Mouse (Mus musculus) heart, postnatal 10 days (tissue): ENCODE measurements at regions not wholly inside any gene's neighbourhood (a gene's known extent, or its start where the extent isn't known, plus 50 kb on each side); places are given as distances from the start of the nearest gene placed in this dataset.
A peak's percentile ranks its signal among the peaks of the same experiment; 100 is the strongest.

ENCODE experiments used
- DNase-seq, 2 experiments: peaks; one replicate each; pipeline ENCODE4 v3.0.0; 2021
- intact Hi-C: fragments of 180-260 bp; cut with DNase I; formaldehyde crosslinking; loops from one replicate; pipeline ENCODE4 v1.15.1; 2025

DNA sequence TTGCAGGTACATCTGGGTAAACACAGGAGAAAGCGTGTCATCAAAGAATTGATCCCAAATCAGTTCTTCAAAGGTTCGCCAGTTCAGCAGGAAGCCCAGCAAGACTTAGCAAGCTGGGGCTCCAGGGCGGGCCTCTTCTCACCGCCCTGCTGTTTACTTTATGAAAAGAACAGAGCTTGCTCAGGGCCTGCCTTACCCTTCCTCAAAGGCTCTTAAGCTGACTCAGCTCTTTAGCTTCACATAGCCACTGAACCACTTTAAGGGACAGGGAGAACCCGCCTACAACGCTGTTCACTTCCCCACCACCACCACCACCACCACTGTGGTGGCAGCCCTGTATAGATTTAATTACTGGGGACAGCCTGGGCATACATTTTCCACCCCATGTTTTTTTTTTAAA is 148.5 kb downstream of the Clic5 start:
- intact Hi-C loops, result no loop called here
- DNase-seq, result no peak

DNA sequence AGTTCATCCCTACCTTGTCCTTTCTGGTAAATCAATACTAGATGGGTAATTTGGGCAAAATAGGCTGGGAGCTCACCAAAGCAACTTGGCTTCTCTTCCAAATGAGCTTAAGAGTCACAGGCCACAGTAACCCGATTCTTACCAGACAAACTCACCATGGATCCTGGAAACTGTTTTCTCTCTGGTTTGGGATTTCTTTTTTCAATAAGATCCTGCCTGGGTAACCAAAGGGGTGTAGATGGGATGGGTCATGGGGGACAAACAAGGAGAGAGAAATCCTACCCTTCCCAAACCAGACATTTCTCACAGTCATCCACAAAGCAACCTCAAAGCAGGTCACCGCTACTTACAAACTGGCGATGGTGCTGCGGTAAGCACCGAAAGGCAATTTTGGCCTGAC is 148.9 kb downstream of the Clic5 start:
- DNase-seq, result no peak
- intact Hi-C loops, result no loop called here

DNA sequence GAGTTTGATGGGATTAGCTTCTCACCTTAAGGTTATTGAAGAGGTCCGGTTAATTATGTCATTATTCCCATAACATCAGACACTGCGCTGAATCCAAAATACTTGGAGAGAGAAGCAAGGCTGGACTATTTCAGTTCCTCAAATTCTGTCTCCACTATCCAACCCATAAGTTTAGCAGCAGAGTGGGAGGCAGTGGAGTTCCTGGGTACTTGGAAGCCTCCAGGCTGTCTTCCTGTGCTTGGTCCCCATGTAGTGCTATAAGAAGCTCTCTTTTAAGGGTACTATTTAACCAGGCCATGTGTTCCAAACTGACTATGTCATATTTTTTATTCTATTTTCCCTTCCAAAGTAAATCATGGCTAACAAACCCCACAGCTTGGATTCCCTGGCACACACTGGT is 156.2 kb downstream of the Clic5 start:
- intact Hi-C loops, result no loop called here

DNA sequence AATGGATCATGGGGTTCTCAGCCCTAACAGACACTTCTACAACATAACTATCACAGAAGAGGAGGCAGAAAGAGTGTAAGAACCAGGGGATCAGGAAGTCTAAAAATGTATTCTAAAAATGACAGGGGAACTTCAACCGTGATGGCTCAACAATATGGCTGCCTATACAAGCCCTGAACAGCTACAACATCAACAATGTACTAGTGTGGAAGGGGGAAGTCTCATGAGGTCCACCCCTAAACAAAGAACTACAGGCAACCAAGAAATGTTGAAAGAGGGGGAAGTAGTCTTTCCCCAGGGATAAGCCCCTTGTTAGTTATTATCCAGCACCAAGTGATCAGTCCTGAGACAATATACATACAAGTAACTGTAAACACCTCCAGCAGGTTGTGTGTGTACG is 157.0 kb downstream of the Clic5 start:
- DNase-seq, result no peak
- intact Hi-C loops, result loop anchor here (5.0 kb wide), 1 partner anchor 43 kb away; no protein-coding TSS in a partner anchor

More for the DNA sequence above, 156.2 kb downstream of the Clic5 start:
- no peak for DNase-seq

DNA sequence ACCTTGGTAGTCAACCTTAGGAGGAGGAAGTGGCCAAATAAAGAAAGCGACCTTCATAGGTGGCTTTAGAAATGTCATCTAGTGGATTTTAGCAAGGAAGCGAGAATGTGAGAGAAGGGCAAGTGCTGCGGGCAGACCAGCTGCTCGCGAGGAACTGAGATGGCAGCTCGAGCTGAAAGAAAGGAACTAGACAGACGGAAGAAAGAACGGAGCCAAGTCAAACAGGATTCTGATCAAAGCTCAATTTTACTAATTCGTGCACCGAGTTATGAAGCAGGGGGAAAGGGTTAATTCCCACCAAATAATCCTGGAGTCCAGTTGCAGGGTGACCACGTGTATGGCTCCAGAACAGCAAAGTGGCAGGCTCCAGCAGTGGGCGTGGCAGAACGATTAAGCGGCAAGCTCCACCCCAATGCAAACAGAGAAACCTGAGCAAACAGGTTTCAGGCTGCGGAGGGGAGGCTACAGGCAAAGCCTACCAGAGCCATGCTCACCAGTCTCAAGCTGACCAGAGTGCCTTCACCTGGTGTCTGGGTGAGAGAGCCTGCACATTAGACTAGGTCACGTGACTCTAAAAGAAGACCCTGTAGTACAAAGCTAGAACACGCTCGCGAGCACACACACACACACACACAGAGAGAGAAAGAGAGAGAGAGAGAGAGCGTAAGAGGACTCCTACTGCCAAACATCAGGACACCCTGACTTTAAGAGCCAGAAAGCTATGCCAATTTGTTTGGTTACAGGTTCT is 162.0 kb downstream of the Clic5 start:
- intact Hi-C loops, result no loop called here
- no peak for DNase-seq

DNA sequence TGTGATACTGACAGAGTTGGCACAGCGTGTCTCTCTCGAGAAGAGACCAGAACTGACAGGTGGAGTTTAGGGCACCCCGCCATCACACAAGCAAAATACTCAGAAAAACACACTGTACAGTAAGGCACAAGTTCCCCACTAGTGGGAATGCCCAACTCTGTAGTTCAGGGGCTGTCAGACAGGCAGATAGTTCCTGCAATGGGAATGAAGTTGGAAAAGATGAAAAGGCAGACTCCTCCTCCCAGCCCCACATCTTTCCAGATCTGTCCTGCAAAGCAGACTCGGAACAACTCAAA is 162.5 kb downstream of the Clic5 start:
- intact Hi-C loops, result no loop called here

DNA sequence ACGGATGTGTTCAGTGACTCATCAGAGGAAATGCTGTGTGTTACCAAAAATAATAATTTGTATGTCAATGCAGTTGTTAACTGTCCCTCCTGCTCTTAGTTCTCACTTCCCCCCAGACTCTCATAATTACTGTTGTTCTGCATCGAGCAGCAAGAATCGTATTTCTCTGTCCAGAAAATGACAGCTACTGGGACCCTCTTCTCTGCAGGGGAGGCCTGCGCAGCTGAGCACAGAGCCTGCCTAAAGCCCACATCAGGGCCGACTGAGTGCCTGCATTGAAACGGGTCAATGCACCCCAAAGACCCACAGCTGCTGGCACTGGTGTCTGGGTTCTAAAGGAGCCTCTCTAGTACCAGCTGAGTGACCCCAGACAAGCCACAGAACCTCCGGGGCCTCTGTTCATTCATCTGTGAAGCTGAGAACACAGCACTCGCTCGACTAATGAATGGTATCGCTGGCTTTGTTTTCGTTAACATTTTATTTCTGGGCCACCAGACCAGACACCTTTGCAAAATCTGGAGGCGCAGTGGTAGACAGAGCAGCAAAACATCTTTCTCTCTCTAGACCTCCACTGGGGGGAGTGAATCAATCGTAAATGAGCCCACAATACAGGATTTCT is 163.2 kb downstream of the Clic5 start:
- intact Hi-C loops, result no loop called here
- DNase-seq, result no peak

More for the DNA sequence above, 162.5 kb downstream of the Clic5 start:
- no peak for DNase-seq

DNA sequence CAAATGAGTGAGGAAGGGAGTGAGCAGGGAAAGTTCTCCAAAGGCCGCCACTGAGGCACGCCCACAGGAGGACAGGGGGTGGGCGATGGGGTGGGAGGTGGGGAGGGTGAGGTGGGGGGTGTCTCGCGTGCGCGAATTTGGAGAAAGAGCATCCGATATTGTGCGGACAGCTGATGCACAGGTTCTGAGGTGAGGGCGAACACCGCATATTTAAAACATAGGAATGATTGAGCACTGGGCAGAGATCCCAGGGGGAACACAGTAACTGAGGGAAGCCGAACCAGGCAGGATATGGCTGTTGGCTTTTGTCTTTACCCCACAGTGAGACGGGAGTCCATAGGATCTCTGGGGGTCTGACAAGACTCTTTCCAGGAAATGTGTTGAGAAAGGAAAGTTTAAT is 163.8 kb downstream of the Clic5 start:
- intact Hi-C loops, result no loop called here
- no peak for DNase-seq

DNA sequence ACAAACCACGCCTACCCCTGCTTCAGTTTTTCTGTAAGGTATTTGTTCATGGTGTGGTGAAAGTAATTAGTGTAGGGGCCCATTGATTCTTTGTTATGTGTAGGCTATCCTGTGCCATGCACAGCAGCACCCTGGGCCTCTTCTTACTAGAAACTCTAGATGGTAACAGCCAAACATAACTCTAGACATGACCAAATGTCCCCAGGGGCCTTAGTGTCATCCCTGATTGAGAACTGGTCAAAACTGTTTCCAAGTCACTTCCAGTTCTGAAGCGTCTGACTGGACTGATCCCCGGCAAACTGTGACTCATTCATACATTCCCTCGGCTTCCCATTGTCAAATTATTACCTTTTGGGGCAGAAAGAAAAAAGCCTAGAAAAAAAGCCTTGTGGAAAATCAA is 174.7 kb downstream of the Clic5 start:
- intact Hi-C loops, result no loop called here

DNA sequence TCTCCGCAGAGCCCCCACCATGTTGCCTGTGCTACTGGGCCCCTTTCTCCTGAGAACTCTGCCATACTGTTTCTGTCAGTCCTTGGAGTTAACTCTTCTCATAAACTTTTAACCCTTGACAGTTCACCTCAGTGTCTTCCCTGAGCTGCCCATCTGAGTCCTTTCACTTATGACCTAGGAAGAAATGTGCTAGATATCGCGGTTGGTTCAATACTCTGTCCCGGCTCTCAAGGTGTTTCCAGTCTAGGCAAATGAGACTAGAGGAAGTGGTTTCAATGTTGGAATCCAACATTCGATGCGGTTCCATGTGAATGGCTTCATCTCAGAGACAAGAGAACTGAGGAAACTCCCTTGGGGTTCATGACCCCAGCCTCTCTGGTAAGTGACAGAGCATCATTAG is 176.1 kb downstream of the Clic5 start:
- no peak for DNase-seq
- intact Hi-C loops, result no loop called here

More for the DNA sequence above, 174.7 kb downstream of the Clic5 start:
- no peak for DNase-seq

DNA sequence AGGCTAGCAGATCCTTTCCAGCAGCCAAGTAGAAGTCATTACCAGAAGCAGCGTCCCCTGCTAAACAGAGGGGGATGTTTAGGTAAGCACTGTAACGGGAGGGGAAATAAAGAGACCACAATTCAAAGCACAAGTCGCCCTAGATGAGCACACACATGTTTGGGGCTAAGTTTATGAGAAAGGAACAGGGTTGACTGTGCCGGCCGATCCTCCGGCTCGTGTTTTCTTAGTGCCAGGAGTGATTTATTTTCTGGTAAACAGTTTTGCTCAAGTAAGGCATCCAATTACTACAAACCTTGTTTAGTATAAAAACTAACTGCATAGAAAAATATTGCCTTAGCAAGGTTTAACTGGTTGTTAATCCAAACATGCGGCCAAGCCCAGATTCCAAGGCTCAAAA is 178.1 kb downstream of the Clic5 start:
- no peak for DNase-seq
- intact Hi-C loops, result no loop called here

DNA sequence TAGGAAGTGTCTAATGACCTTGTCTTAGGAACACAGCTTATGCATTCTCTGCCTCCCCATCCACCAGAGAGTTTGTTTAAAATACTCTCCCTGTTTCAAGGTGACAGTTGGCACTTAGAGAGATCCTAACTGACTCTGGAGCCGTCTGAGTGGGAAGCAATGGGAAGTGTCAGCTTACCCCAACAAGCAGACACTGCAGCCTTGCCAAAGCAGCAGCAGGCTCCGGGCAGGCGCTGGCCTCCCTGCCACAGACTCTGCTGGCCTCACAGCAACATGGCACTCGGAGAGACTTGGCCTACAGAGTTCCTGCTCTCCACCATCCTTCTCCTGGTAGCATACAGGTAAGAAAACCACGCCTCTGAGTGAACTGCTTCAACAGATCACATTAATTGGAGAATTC is 179.2 kb downstream of the Clic5 start:
- DNase-seq, result no peak
- intact Hi-C loops, result no loop called here

DNA sequence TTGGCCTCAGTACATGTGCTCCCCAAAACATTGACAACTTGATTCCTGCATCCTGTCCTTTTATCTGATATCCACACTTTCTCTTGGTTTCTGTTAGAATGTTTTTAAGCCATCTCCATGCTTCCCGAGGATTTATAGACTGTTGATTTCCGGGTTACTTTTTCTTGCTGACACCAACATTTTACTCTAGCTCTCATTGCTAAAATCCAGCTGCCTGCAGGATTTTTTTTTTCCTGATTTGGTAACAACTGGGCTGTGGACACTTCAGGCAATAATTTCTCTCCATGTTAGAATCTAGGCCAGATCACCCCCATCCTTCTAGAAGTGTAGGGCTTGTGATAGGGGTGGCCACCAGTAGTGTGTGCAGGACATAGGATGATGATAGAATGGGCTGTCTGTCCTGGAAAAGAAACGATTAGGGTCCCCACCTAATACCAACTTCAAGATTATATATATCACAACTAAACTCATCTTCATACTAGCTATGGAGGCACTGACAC is 182.6 kb downstream of the Clic5 start:
- intact Hi-C loops, result no loop called here
- DNase-seq, result no peak

DNA sequence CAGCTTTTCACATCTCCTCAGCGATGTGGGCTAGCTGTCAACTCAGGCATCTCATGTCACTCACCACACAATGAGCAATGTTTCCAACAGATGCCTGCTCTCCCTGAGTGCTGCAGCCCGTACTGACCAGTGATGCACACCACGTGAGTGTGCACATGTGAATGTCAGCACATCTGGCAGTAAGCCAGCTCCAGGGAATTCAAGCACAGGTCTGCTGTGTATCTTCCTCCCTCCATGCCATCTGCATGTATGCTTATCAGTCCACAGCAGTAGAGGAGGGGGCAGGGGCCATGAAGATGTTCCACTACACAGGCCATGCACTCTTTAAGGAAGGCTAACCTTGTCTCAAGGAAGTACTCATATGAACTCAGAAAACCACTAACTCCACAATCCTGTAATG is 183.2 kb downstream of the Clic5 start:
- peak; percentile 17 to 22 for DNase-seq
- intact Hi-C loops, result no loop called here

DNA sequence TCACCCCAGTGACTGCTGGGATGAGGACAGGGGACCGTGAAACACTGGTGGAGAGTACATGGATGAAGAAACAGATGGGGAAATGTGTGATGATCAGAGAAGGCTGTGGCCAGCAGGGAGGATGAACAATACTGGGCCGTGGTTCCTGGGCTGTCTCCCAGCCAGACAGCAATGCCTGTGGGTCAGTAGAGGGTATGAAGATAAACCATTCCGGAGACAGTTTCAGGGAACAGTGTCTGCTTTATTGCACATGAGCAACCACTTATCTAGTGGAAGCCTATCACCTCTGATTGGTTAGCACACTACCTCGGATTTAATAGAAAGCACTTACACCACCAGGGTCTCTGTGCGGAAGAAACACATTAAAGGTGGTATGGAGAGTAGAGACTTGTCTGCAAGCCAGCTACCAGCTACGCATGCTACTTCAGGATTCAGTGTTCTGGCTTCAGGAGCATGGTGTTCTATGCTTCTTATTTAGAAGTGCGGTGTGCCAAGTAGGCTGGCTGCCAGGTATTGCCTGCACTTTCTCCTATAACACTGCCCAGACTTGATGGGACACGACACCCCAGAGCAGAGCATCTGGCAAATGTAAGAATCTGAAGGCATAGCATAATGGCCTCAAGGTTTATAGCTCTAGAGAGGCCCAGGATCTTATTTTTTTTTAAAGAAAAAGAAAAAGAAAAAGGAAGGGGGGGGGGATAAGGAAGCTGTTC is 185.5 kb downstream of the Clic5 start:
- intact Hi-C loops, result no loop called here
- peak; percentile 49 to 75 for DNase-seq

DNA sequence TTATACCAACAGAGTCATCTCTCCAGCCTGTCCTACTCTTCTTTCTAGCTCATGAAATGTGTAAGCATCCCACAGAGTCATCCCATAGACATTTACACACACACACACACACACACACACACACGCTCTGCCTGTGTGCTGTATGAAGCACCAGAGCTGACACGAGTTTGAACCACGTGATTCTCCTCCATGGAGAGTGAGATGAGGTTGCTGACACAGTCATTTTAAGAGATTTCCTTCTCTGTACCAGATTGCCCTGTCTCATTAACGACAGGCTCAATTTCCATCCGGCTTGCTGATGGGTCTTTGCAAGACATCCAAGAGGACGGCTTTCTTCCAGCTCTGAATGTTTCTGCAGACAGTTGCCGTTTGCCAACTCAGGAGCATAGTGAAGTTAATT is 190.0 kb downstream of the Clic5 start:
- intact Hi-C loops, result no loop called here
- no peak for DNase-seq

DNA sequence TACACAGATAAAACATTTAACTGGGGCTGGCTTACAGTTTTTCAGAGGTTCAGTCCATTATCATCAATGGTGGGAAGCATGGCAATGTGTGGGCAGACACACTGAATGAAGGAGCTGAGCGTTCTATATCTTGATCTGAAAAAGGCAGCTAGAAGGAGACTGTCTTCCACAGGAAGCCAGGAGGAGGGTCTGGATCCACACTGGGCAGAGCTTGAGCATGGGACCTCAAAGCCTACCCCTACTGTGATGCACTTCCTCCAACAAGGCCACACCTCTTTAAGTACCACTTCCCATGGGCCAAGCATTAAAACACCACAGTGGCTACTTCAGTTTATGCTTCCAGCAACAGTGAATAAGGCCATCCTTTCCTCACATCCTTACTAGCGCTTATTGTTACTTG is 200.5 kb downstream of the Clic5 start:
- intact Hi-C loops, result no loop called here
- no peak for DNase-seq

DNA sequence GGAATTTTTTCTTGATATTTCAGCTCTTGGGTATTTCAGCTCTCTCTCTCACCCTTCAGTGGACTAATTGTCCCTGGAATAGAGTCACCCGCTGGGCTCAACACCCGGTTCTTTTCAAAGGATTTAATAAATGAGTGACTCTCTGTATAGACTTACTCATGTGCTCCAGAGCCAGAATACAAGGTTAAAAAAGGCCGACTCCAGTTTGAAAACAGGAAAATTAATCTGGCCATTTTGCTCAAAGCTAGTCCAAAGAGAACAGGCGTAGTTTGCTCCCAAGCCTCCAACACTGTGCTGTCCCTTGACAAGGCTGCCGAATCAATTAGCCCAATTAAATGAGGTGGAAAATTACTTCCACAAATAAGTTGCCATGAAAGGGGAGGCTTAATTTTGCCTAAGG is 209.4 kb downstream of the Clic5 start:
- intact Hi-C loops, result no loop called here
- DNase-seq, result no peak

DNA sequence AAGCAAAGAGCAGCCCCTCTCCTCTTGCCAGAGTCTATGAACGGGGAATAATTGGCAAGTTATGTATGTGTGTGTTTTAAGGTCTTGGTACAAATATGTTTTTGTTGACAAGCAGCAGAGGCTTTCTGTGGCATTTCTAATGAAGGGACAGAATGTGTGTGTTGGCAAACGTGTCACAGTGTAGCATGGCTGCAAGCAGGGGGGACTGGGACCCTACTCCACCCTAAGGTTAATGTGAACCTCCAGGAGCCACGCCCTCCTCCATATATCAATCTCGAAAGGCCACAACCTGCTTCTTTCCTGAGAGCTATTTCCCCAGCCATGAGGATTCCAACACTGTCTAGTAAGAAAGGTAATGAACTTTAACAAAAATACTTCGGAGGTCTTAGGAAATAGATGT is 209.8 kb downstream of the Clic5 start:
- intact Hi-C loops, result no loop called here
- no peak for DNase-seq

DNA sequence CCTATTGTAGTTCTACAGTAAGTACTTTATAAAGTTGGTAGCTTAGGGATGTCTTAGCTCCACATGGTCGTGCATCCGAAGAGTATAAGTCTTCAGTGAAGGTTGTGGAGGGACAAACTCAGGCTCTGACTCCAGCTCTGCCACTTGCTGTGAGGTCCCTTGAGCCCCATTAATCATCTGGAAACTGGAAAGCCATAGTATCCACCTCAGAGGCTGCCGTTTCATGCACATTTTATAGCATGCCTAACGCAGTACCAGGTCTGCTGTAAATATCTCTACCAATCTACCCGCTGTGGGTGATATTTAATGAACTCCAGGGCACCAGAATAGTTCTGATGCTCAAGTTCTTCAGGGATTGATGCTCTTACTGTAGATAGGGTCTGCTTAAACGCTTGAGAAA is 216.5 kb downstream of the Clic5 start:
- intact Hi-C loops, result no loop called here

DNA sequence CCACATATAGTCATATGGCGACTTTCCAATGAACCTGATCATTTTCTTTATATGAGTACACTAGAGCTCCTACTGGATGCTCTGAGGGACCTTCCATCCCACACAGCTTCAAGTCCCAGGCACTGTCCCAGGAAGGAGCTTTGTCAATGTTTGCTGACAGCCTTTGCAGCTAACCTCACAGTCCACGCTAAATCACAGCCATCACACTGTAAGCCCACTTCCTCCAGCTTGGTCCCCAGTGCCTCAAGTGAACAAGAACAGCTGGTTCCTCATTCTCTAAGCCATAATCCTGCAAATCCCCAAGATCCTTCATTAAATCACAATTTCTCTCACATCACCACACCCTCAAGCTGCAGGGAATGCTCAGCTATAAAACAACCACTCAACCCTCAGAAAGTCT is 222.6 kb downstream of the Clic5 start:
- intact Hi-C loops, result no loop called here

More for the DNA sequence above, 216.5 kb downstream of the Clic5 start:
- no peak for DNase-seq

More for the DNA sequence above, 222.6 kb downstream of the Clic5 start:
- no peak for DNase-seq
